Mouse (Mus musculus) effector memory CD4-positive, alpha-beta T cell, adult 7 months (primary cell): Measurements from ENCODE around the gene Ppp1r27. TPM values are rescaled to one million over a fixed set of nuclear protein-coding genes. Genes with fewer than 3 reads are reported as not detected.

Source experiments
- polyA plus RNA-seq: library from polyadenylated mRNA; unstranded; fragments of 100-300 nt; shearing (Covaris generic); gene quantifications from one replicate; pipeline ENCODE4 v1.2.1, GENCODE M21; 2017

Ppp1r27 gene
- not detected for polyA plus RNA-seq

DNA sequence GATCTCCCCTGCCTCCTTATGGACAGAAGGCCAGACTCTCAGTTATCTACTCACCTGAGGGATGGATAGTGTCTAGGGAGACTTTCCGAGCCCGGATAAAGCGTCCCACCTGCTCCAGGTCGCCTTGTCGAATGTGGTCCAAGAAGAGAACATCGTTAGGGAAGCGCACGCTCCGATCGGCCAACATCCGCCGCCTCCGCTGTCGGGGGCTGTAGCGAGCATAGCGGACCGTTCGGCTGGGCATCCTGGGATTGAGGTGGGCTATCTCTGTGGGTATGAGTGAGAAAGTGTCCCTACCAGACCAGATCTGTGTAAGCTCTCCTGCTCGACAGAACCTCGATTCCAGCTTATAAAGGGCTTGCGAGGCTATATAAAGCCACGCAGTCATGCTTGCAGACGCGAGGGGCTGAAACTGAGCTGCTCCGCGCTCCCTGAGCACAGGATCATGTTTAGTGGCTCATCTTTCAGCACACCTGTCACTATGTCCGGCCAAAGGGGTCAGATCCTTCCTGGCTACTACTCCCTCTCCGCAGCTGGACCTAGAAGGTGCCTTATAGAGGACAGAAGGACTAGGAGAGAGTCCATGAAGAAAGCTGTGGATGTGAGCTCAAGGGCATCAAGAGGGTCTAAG, at the start of gene Ppp1r27:
Ppp1r27 (minus strand) TSS at position 323 of the 631 bp plus-strand sequence.

GRCm38 (mm10) chr11:120598283-120598989, 47.5 kb upstream of the Ppp1r27 start, which contains the start of the genes Alyref and Anapc11:
TSS of gene Alyref (minus strand) at chr11:120598365.
TSS of gene Anapc11 (plus strand) at chr11:120598421.

GRCm38 (mm10) chr11:120581490-120582267, 30.7 kb upstream of the Ppp1r27 start, which contains the start of gene Arhgdia:
TSS of gene Arhgdia (minus strand) at chr11:120581624.

GRCm38 (mm10) chr11:120572752-120573584, 22.0 kb upstream of the Ppp1r27 start, which contains the start of gene P4hb:
TSS of gene P4hb (minus strand) at chr11:120573253.

DNA sequence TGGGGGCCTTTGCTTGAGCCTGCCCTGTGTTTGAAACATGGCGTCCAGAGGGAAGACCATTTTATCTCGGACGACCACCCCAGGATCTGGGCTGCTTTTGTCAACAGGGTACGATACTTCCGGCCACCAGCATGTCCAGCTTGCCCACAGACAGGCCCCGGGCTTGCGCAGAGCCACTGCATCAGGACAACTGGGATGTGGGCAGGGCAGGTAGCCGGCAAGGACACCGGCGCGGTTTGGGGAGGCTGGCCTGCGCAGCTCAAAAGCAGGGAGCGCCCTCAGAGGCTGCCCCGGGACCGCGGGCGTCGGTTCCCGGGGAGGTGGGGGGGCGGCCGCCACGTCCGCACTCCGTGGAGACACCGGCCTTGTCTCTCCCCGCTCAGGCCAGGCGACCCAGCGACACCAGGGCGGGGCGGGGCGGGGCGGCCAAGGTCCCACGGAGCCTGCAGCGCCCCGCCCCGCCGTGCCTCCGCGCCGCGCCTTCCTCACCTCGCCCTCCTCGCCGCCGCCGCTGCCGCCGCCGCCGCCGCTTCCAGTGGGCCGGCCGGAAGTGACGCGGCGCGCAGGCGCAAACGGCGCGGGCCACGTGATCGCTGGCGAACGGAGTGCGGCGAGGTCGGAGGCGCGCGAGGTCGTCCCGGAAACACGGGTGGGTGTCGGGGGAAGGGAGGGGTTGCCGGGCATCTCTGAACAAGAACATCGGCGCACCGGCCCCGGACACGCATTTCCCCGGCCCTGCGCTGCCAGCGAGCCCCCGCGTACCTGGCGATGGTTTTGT, 1.6 kb downstream of the Ppp1r27 start, which contains the start of gene Mcrip1:
Mcrip1 (minus strand) TSS at position 560 of the 778 bp plus-strand sequence.

GRCm38 (mm10) chr11:120530085-120530964, 20.6 kb downstream of the Ppp1r27 start, which contains the start of gene Gcgr:
TSS of gene Gcgr (plus strand) at chr11:120530699.

Other genes with a start within 250 kb of the Ppp1r27 start
- gene Actg1, start 202.6 kb downstream of the Ppp1r27 start, polyA plus RNA-seq, result 2,851 TPM
- gene Fscn2, start 189.6 kb downstream of the Ppp1r27 start, polyA plus RNA-seq, result 0.22 TPM
- gene Faap100, start 172.4 kb downstream of the Ppp1r27 start, polyA plus RNA-seq, result 24.0 TPM
- gene Nploc4, start 113.4 kb downstream of the Ppp1r27 start, polyA plus RNA-seq, result 50.4 TPM
- gene Tspan10, start 108.5 kb downstream of the Ppp1r27 start, polyA plus RNA-seq, result not detected
- 0.60 TPM for gene Pde6g, start 97.6 kb downstream of the Ppp1r27 start, polyA plus RNA-seq
- 3.9 TPM for gene Oxld1, start 93.1 kb downstream of the Ppp1r27 start, polyA plus RNA-seq
- gene Ccdc137, start 93.0 kb downstream of the Ppp1r27 start, polyA plus RNA-seq, result 25.7 TPM
- gene Arl16, start 83.5 kb downstream of the Ppp1r27 start, polyA plus RNA-seq, result 11.9 TPM
- 29.6 TPM for gene Mrpl12, start 66.5 kb downstream of the Ppp1r27 start, polyA plus RNA-seq
- gene Slc25a10, start 59.3 kb downstream of the Ppp1r27 start, polyA plus RNA-seq, result 7.6 TPM
- gene Gcgr, start 20.4 kb downstream of the Ppp1r27 start, polyA plus RNA-seq, result not detected
- 59.6 TPM for gene Mcrip1, start 1.4 kb downstream of the Ppp1r27 start, polyA plus RNA-seq
- gene P4hb, start 22.1 kb upstream of the Ppp1r27 start, polyA plus RNA-seq, result 172 TPM
- 768 TPM for gene Arhgdia, start 30.5 kb upstream of the Ppp1r27 start, polyA plus RNA-seq
- 279 TPM for gene Alyref, start 47.2 kb upstream of the Ppp1r27 start, polyA plus RNA-seq
- 67.7 TPM for gene Anapc11, start 47.3 kb upstream of the Ppp1r27 start, polyA plus RNA-seq
- not detected for gene Npb, start 57.3 kb upstream of the Ppp1r27 start, polyA plus RNA-seq
- gene Pcyt2, start 66.8 kb upstream of the Ppp1r27 start, polyA plus RNA-seq, result 135 TPM
- 155 TPM for gene Sirt7, start 74.1 kb upstream of the Ppp1r27 start, polyA plus RNA-seq
- gene Mafg, start 82.5 kb upstream of the Ppp1r27 start, polyA plus RNA-seq, result 31.8 TPM
- gene Pycr1, start 92.6 kb upstream of the Ppp1r27 start, polyA plus RNA-seq, result 0.44 TPM
- not detected for gene Myadml2, start 97.0 kb upstream of the Ppp1r27 start, polyA plus RNA-seq
- not detected for gene Notum, start 110.0 kb upstream of the Ppp1r27 start, polyA plus RNA-seq
- 111 TPM for gene Aspscr1, start 121.8 kb upstream of the Ppp1r27 start, polyA plus RNA-seq
- 85.8 TPM for gene Cenpx, start 162.6 kb upstream of the Ppp1r27 start, polyA plus RNA-seq
- gene Lrrc45, start 162.8 kb upstream of the Ppp1r27 start, polyA plus RNA-seq, result 52.6 TPM
- gene Rac3, start 170.3 kb upstream of the Ppp1r27 start, polyA plus RNA-seq, result not detected
- 5.4 TPM for gene Dcxr, start 176.1 kb upstream of the Ppp1r27 start, polyA plus RNA-seq
- not detected for gene Cbr2, start 181.0 kb upstream of the Ppp1r27 start, polyA plus RNA-seq
- 9.5 TPM for gene Hmga1b, start 211.7 kb upstream of the Ppp1r27 start, polyA plus RNA-seq
- gene Rfng, start 233.1 kb upstream of the Ppp1r27 start, polyA plus RNA-seq, result 29.1 TPM
- gene Gps1, start 233.1 kb upstream of the Ppp1r27 start, polyA plus RNA-seq, result 70.8 TPM
- gene Dus1l, start 245.3 kb upstream of the Ppp1r27 start, polyA plus RNA-seq, result 42.8 TPM